Mouse (Mus musculus): ENCODE results near the gene Tgfbi. TPM values are rescaled to one million over a fixed set of nuclear protein-coding genes. Genes with fewer than 3 reads are reported as not detected.

Tgfbi gene
- polyA plus RNA-seq, 1 experiment, result 50.8 TPM

DNA sequence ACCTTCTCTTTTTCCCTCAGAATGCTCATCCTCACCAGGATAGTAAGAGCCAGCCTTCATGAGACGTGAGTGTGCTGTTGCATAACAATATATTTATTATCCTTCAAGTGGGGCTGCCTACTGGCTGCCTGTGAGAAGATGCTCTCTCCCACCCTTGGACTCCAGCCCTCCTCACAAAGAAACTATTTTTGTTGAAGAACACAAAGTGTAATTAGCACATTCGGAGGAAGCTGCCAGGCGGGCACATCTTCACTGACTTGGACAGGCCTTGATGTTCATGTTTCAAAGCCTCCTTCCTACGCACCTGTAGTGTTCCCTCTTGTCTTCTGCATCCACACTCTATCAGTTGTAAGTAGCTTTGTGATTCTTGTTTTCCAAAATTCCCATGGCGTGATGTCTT, 28.9 kb upstream of the Tgfbi start:
- TF ChIP-seq CTCF (IDR thresholded peaks at IDR 0.05; ENCODE audit: insufficient read depth, low read length) (no peak), POLR2A (IDR thresholded peaks at IDR 0.05; ENCODE audit: borderline replicate concordance, extremely low read depth, low read depth, low read length) (no peak)
- peaks cover 2% of the 10 kb centered on the region; the same call in 1 of the 2 replicates for H3K4me1 ChIP-seq (ENCODE audit: control insufficient read depth, insufficient read depth, low read length)
- 88% methylated on average over 5 of the region's 5 CpGs for WGBS
- no peak overlapping the region for H3K4me3 ChIP-seq (replicated peaks; ENCODE audit: extremely low read depth, low read depth, low read length)
- DNase-seq, result no peak

DNA sequence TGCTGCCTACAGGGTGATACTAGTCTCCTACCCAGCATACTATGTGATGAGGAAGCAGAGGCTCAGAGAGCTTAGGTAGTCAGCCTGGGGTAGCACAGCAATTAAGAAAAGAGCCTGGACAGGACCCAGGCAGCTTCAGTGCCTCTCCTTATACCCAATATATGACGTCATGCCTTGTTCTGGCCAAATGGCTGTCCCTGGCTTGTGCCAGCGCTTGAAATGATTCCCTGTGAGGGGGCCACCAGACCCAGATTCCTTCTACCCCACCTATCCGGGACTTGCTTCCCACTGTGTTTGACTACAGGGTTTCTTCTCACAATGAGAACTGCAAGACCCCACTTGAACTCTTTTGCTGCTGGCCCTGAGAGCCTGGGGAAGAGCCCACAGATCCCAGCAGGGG, 27.8 kb upstream of the Tgfbi start:
- no peak for DNase-seq
- Histone ChIP-seq H3K4me1 (ENCODE audit: control insufficient read depth, insufficient read depth, low read length) (no peaks in the 10 kb centered on the region; the same call in 1 of the 2 replicates), H3K4me3 (replicated peaks; ENCODE audit: extremely low read depth, low read depth, low read length) (no peak overlapping the region)
- WGBS, result 47% methylated on average over 3 of the region's 3 CpGs
- TF ChIP-seq CTCF (IDR thresholded peaks at IDR 0.05; ENCODE audit: insufficient read depth, low read length) (no peak), POLR2A (IDR thresholded peaks at IDR 0.05; ENCODE audit: borderline replicate concordance, extremely low read depth, low read depth, low read length) (no peak)

DNA sequence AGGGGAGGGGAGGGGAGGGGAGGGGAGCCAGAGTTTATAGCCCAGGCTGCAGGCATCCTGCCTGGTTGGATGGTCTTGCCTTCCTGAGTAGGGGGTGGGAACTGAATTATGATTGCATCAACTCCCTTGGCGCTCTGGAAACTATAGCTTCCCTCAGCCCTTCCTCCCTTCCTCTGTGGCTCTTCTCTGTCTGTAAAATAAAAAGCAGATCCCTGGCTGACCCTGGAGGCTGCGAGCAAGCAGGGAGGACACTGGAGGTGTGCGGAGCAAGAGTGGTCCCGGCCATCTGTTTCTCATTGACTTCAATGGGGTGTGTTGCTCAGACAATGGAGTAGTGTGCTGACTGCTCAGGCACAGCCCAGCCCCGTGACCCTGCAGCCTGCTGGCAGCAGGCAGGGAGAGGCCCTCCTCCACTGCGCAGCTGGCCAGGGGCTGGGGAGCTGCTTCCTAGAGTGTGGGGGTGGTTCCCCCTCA, 27.3 kb upstream of the Tgfbi start:
- Histone ChIP-seq H3K4me3 (replicated peaks; ENCODE audit: extremely low read depth, low read depth, low read length) (no peak overlapping the region), H3K4me1 (ENCODE audit: control insufficient read depth, insufficient read depth, low read length) (no peaks in the 10 kb centered on the region; the same call in 1 of the 2 replicates)
- TF ChIP-seq POLR2A (IDR thresholded peaks at IDR 0.05; ENCODE audit: borderline replicate concordance, extremely low read depth, low read depth, low read length) (no peak), CTCF (IDR thresholded peaks at IDR 0.05; ENCODE audit: insufficient read depth, low read length) (no peak)
- WGBS, result 15% methylated on average over 6 of the region's 6 CpGs
- no peak for DNase-seq

DNA sequence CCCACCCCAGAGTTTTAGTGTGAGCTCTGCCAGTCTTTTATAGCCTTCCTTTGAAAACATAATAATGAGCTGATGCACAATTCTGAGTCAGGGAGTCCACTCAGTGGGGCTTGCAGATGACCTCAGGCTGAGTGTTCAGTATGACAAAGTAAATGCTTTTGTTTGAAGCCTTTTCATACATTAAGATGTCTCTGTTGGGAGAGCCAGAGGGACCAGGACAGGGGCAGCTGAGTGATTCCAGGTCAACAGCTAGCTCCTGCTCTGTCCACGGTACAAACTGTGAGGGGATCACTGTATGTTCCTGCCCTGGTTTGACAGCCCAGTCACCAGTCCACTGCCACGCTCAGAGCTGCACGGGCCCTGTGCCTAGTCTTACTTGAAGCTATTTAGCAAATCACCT, 26.6 kb upstream of the Tgfbi start:
- DNase-seq, result no peak
- no peak overlapping the region for H3K4me3 ChIP-seq (replicated peaks; ENCODE audit: extremely low read depth, low read depth, low read length)
- H3K4me1 ChIP-seq (ENCODE audit: control insufficient read depth, insufficient read depth, low read length), result no peaks in the 10 kb centered on the region; the same call in 1 of the 2 replicates
- TF ChIP-seq CTCF (IDR thresholded peaks at IDR 0.05; ENCODE audit: insufficient read depth, low read length), result no peak
- TF ChIP-seq POLR2A (IDR thresholded peaks at IDR 0.05; ENCODE audit: borderline replicate concordance, extremely low read depth, low read depth, low read length), result no peak
- WGBS, result 77% methylated on average over 3 of the region's 3 CpGs

DNA sequence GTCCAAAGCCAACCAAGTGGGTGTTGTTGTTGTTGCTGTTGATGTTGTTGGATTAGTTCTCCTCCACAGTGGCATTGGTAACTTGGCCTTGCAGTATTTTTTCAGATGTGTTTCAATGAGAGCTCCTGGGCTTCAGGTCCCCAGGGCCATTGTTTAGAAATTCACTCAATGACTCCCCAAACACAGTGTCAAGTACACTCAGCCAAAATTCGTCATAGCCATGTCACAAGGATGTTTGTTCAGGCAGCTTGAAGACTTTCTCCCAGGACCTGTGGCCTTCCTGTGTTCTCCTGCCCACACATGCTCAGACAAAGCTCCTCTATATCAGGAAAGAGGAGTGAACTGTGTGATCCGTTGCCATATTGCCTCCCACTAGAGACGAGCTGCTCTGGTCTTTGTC, 23.3 kb upstream of the Tgfbi start:
- WGBS, result 62% methylated on average over 3 of the region's 3 CpGs
- no peak for DNase-seq
- TF ChIP-seq POLR2A (IDR thresholded peaks at IDR 0.05; ENCODE audit: borderline replicate concordance, extremely low read depth, low read depth, low read length) (no peak), CTCF (IDR thresholded peaks at IDR 0.05; ENCODE audit: insufficient read depth, low read length) (no peak)
- Histone ChIP-seq H3K4me3 (replicated peaks; ENCODE audit: extremely low read depth, low read depth, low read length) (no peak overlapping the region), H3K4me1 (ENCODE audit: control insufficient read depth, insufficient read depth, low read length) (peaks cover 2% of the 10 kb centered on the region)

DNA sequence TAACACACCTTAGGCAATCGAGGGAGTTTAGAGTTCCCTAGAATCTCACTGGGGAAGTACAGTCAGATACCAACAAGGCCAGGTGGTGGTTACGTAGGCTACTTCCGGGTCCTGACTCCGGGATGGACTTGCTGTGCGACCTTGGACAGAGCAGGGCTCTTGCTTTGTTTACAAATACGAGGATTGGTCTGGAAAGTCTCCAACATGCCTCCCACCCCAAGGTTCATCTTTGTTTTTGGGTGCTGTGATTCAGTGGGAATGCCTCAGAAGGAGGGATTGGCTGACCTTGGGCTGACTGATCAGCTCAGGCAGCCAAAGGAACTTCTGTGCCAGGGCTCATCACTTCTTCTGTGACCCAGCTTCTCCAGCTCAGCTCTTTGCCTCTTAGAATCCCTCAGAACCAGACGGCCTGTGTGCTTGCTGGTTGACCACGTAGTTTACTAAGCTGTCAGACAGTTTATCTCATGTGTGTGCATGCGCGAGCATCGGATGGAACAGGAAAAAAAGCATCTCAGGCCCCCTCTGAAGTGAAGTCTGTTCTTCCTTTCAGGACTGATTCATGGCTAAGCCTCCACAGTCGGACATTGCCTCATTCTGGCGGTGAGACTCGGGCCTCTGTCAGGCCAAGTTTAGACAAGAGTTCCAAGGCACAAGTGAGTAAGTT, 20.7 kb upstream of the Tgfbi start:
- TF ChIP-seq CTCF (IDR thresholded peaks at IDR 0.05; ENCODE audit: insufficient read depth, low read length) (no peak), POLR2A (IDR thresholded peaks at IDR 0.05; ENCODE audit: borderline replicate concordance, extremely low read depth, low read depth, low read length) (no peak)
- no peak overlapping the region for H3K4me3 ChIP-seq (replicated peaks; ENCODE audit: extremely low read depth, low read depth, low read length)
- DNase-seq, result no peak
- peaks cover 4% of the 10 kb centered on the region; the same call in 1 of the 2 replicates for H3K4me1 ChIP-seq (ENCODE audit: control insufficient read depth, insufficient read depth, low read length)
- WGBS, result 47% methylated on average over 14 of the region's 14 CpGs

DNA sequence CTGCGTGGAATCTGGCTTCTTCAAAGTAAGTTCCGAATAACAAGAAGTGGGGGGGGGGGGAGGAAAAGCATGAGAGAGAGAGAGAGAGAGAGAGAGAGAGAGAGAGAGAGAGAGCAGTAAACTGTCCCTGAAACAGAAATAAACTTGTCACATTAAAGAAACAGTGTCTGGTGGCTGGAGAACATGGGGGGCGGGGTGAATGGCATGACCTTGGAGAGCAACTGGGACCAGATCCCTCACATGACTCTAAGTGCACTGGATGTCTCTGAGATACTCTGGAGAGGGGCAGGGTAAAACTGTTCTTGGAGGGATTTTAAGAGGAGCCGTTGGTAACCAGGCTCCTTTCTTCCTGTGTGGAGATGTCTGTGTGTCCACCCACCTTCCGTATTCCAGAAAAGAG, 19.1 kb upstream of the Tgfbi start:
- WGBS, result 76% methylated on average over 5 of the region's 5 CpGs
- TF ChIP-seq POLR2A (IDR thresholded peaks at IDR 0.05; ENCODE audit: borderline replicate concordance, extremely low read depth, low read depth, low read length) (no peak), CTCF (IDR thresholded peaks at IDR 0.05; ENCODE audit: insufficient read depth, low read length) (no peak)
- peaks cover 4% of the 10 kb centered on the region; the same call in 1 of the 2 replicates for H3K4me1 ChIP-seq (ENCODE audit: control insufficient read depth, insufficient read depth, low read length)
- no peak for DNase-seq
- no peak overlapping the region for H3K4me3 ChIP-seq (replicated peaks; ENCODE audit: extremely low read depth, low read depth, low read length)

DNA sequence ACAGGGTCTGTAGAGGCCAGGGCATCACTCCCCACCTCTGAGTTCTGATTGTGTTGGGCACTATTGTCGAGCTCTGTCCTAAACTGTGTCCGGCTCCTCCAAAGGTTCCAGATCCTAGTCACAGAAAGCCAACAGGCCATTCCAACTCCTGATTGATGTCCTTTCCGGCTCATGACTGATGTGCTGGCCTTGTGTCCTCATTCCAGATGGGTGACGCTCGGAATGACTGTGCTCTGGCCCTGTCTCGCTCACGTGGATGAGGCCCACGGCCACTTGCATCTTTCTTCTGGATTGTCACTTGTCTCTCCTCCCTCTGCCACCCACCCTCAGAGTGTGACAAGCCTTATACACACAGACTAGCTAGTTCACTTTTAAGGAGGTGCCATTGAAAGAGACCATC, 18.1 kb upstream of the Tgfbi start:
- H3K4me1 ChIP-seq (ENCODE audit: control insufficient read depth, insufficient read depth, low read length), result peaks cover 4% of the 10 kb centered on the region; the same call in 1 of the 2 replicates
- TF ChIP-seq POLR2A (IDR thresholded peaks at IDR 0.05; ENCODE audit: borderline replicate concordance, extremely low read depth, low read depth, low read length) (no peak), CTCF (IDR thresholded peaks at IDR 0.05; ENCODE audit: insufficient read depth, low read length) (no peak)
- no peak overlapping the region for H3K4me3 ChIP-seq (replicated peaks; ENCODE audit: extremely low read depth, low read depth, low read length)
- no peak for DNase-seq
- WGBS, result 67% methylated on average over 8 of the region's 8 CpGs

DNA sequence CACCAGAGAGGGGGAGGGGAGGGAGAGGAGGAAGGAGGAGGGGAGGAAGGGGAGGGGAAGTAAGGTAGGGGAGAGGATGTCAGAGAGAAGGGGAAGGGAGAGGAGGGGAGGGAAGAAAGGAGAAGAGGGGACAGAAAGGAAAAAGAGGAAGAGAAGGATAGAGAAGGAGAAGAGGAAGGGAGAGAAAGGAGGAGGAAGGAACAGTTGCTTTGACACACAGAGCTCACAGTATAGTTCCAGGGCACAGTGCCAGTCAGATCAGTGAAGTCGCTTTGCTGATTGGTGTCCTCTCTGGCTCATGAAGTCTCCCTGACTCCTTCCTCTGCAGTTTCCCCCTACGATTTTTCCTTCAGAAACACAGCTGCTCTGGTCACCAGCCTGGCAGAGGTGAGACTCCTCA, 17.4 kb upstream of the Tgfbi start:
- no peak for DNase-seq
- WGBS, result 68% methylated on average over 2 of the region's 2 CpGs
- Histone ChIP-seq H3K4me3 (replicated peaks; ENCODE audit: extremely low read depth, low read depth, low read length) (no peak overlapping the region), H3K4me1 (ENCODE audit: control insufficient read depth, insufficient read depth, low read length) (peaks cover 5% of the 10 kb centered on the region)
- no peak for TF ChIP-seq CTCF (IDR thresholded peaks at IDR 0.05; ENCODE audit: insufficient read depth, low read length)
- no peak for TF ChIP-seq POLR2A (IDR thresholded peaks at IDR 0.05; ENCODE audit: borderline replicate concordance, extremely low read depth, low read depth, low read length)

DNA sequence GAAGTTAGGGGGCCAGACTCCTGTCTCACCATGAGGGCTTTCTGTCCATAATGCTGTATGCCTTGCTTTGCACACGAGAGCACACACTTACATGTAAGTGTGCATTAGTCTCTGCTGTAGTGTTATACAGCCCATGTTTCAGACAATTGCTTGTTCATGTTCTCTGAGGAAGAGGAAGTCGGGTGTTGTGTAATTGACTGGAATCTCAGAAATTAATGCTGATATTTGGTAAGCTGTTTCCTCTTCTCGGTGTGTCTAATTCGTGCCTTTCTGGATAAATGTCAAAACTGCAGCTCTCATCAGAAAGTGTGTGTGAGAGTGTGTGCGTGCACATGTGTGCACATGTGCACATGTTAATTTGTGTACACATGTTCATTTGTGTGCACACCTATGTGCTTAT, 16.1 kb upstream of the Tgfbi start:
- Histone ChIP-seq H3K4me3 (replicated peaks; ENCODE audit: extremely low read depth, low read depth, low read length) (no peak overlapping the region), H3K4me1 (ENCODE audit: control insufficient read depth, insufficient read depth, low read length) (peaks cover 14% of the 10 kb centered on the region)
- TF ChIP-seq POLR2A (IDR thresholded peaks at IDR 0.05; ENCODE audit: borderline replicate concordance, extremely low read depth, low read depth, low read length), result no peak
- TF ChIP-seq CTCF (IDR thresholded peaks at IDR 0.05; ENCODE audit: insufficient read depth, low read length), result no peak
- no peak for DNase-seq
- 54% methylated on average over 5 of the region's 5 CpGs for WGBS
